Mouse (Mus musculus): ENCODE measurements around the gene Mthfd1. TPM values are rescaled to one million over a fixed set of nuclear protein-coding genes. Genes with fewer than 3 reads are reported as not detected.

The Mthfd1 gene
- total and polyA plus RNA-seq, 3 experiments: 16.9 to 30.2 (median 27.4) TPM

DNA sequence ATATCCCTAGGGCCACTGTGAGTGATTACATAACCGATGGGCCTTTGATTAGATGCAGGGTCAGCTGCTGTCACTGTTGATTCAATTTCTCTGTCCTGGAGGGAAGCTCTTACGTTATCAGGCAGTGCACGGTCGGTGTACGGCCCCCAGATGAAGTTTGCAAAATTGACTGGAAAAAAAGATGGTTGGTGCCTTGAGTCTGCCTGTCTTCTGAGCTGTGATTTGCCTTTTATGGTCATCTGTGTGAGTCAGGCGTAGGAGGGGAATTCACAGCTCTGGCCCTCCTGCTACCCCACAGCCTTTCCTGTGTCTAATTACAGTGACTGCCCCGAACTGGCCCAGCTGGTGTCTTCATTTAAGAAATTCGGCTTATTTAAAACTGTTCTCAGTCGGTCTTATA lies 52.9 kb downstream of the Mthfd1 start:
- intact Hi-C loops (cut with DNase I): no loop called here
- DNase-seq: peak in 1 of 2 experiments; percentile 56
- Histone ChIP-seq H3K4me1 (ENCODE audit: control insufficient read depth, insufficient read depth, low read length) (peaks cover 22% of the 10 kb centered on the region), H3K27me3 (ENCODE audit: control insufficient read depth, insufficient read depth, low read length) (no peaks in the 10 kb centered on the region), H3K79me2 (replicated peaks; ENCODE audit: control insufficient read depth, insufficient read depth, low read length) (no peaks in the 10 kb centered on the region), H3K4me3 (no peak overlapping the region), H3K9ac (ENCODE audit: low read depth, low read length) (no peak overlapping the region), H3K27ac (peak overlapping the region; percentile 67), H3K36me3 (ENCODE audit: control insufficient read depth, insufficient read depth, low read length) (peaks cover 8% of the 10 kb centered on the region)
- WGBS: 29% methylated on average over 9 of the region's 9 CpGs
- no peak; the same call in 1 of the 2 replicates for TF ChIP-seq EP300 (IDR thresholded peaks at IDR 0.05; ENCODE audit: insufficient read depth, low read depth, low read length)
- no peak for TF ChIP-seq CTCF (IDR thresholded peaks at IDR 0.05)
- peak; percentile 30; the same call in 1 of the 2 replicates for TF ChIP-seq POLR2A (IDR thresholded peaks at IDR 0.05; ENCODE audit: insufficient read depth, low read depth, low read length)

DNA sequence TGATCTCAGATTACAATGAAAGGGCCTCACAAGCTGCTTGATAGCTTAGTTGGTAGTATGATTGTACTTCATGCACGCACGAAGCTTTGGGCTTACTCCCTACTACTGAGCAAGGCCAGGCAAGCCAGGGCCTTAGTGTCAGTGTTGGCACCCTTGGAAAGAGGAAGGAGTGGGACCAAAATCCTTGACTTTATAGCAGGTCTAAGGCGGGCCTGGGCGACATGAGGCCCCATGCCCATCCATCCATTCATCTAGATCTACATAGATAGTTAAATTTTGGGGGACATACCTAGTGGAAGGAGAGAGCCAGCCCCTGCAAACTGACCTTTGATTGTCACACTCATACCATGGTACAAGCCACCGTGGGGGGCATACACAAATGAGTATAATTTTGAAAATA lies 53.3 kb downstream of the Mthfd1 start:
- Histone ChIP-seq H3K27ac (peak overlapping the region; percentile 67), H3K27me3 (ENCODE audit: control insufficient read depth, insufficient read depth, low read length) (no peaks in the 10 kb centered on the region), H3K4me3 (no peak overlapping the region), H3K79me2 (replicated peaks; ENCODE audit: control insufficient read depth, insufficient read depth, low read length) (no peaks in the 10 kb centered on the region), H3K36me3 (ENCODE audit: control insufficient read depth, insufficient read depth, low read length) (peaks cover 8% of the 10 kb centered on the region), H3K9ac (ENCODE audit: low read depth, low read length) (no peak overlapping the region), H3K4me1 (ENCODE audit: control insufficient read depth, insufficient read depth, low read length) (peaks cover 22% of the 10 kb centered on the region)
- TF ChIP-seq CTCF (IDR thresholded peaks at IDR 0.05) (no peak), EP300 (IDR thresholded peaks at IDR 0.05; ENCODE audit: insufficient read depth, low read depth, low read length) (no peak), POLR2A (IDR thresholded peaks at IDR 0.05; ENCODE audit: insufficient read depth, low read depth, low read length) (no peak; the same call in 1 of the 2 replicates)
- intact Hi-C loops (cut with DNase I): no loop called here
- WGBS: 66% methylated on average over 5 of the region's 5 CpGs
- DNase-seq: no peak

DNA sequence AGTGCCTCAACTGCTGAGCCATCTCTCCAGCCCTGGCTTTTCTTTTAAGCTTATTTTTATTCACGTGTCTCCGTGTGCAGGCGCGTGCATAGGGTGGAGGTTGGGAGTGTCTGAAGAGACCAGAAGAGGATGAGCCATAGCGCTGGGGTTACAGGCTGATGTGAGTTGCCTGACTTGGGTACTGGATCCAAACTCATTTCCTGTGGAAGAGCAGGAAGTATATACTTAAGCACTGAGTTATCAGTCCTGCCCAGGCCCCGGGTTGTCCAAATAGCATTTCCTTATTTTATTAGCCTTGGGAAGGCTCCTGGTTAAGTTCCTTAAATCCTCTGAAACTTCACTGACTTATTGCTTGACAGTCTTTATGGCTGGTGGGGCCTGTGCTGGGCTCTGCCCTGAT lies 54.9 kb downstream of the Mthfd1 start:
- Histone ChIP-seq H3K4me1 (ENCODE audit: control insufficient read depth, insufficient read depth, low read length) (peaks cover 19% of the 10 kb centered on the region), H3K27me3 (ENCODE audit: control insufficient read depth, insufficient read depth, low read length) (no peaks in the 10 kb centered on the region), H3K4me3 (no peak overlapping the region), H3K79me2 (replicated peaks; ENCODE audit: control insufficient read depth, insufficient read depth, low read length) (no peaks in the 10 kb centered on the region), H3K9ac (ENCODE audit: low read depth, low read length) (no peak overlapping the region), H3K36me3 (ENCODE audit: control insufficient read depth, insufficient read depth, low read length) (peaks cover 8% of the 10 kb centered on the region), H3K27ac (peak overlapping the region; percentile 53)
- no peak for TF ChIP-seq EP300 (IDR thresholded peaks at IDR 0.05; ENCODE audit: insufficient read depth, low read depth, low read length)
- no peak for TF ChIP-seq POLR2A (IDR thresholded peaks at IDR 0.05; ENCODE audit: insufficient read depth, low read depth, low read length)
- no peak for TF ChIP-seq CTCF (IDR thresholded peaks at IDR 0.05)
- WGBS: 51% methylated on average over 6 of the region's 6 CpGs
- intact Hi-C loops (cut with DNase I): no loop called here
- DNase-seq: no peak

DNA sequence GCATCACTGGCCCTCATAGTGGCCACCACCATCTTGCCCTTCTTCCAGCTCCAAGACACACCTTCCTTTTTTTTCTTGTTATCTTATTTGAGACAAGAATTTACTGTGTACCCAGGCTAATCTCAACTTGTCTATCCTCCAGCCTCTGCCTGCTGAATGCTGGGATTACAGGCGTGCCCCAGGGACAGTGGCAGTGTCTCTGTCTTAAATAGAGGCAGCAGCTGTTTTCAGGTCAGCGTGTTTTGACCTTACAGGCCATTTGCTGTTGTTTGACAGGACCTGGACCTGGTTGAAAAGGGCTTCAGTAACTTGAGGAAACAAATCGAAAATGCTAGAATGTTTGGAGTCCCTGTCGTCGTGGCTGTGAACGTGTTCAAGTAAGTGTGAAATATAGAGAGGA lies 55.5 kb downstream of the Mthfd1 start:
- TF ChIP-seq EP300 (IDR thresholded peaks at IDR 0.05; ENCODE audit: insufficient read depth, low read depth, low read length): no peak
- no peak for TF ChIP-seq CTCF (IDR thresholded peaks at IDR 0.05)
- TF ChIP-seq POLR2A (IDR thresholded peaks at IDR 0.05; ENCODE audit: insufficient read depth, low read depth, low read length): no peak
- intact Hi-C loops (cut with DNase I): no loop called here
- H3K4me3 ChIP-seq: no peak overlapping the region
- peaks cover 8% of the 10 kb centered on the region for H3K36me3 ChIP-seq (ENCODE audit: control insufficient read depth, insufficient read depth, low read length)
- DNase-seq: no peak
- no peaks in the 10 kb centered on the region for H3K79me2 ChIP-seq (replicated peaks; ENCODE audit: control insufficient read depth, insufficient read depth, low read length)
- no peak overlapping the region for H3K9ac ChIP-seq (ENCODE audit: low read depth, low read length)
- H3K4me1 ChIP-seq (ENCODE audit: control insufficient read depth, insufficient read depth, low read length): peaks cover 19% of the 10 kb centered on the region
- no peaks in the 10 kb centered on the region for H3K27me3 ChIP-seq (ENCODE audit: control insufficient read depth, insufficient read depth, low read length)
- WGBS: 63% methylated on average over 6 of the region's 6 CpGs
- H3K27ac ChIP-seq: peak overlapping the region; percentile 53

DNA sequence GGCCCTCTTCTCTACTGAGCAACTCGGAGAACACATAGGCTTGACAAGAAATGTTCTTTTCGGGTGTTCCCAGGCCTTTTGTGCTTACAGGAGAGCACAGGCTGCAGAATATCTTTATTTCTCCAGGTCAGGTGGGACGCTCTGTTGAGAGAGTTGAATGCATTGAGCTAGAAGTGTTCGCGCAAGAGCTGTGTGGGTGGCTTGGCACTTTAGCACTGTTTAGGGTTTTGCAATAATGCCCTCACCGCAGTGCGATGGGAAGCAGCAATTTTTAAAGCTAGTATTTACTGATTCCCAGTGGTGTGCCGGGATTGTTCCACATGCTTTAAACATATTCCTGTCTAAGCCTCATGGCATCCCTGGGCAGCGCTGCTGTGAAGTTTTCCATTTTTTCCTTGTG lies 56.1 kb downstream of the Mthfd1 start:
- Histone ChIP-seq H3K27ac (no peak overlapping the region), H3K4me3 (no peak overlapping the region), H3K4me1 (ENCODE audit: control insufficient read depth, insufficient read depth, low read length) (peaks cover 19% of the 10 kb centered on the region), H3K36me3 (ENCODE audit: control insufficient read depth, insufficient read depth, low read length) (peaks cover 8% of the 10 kb centered on the region), H3K27me3 (ENCODE audit: control insufficient read depth, insufficient read depth, low read length) (no peaks in the 10 kb centered on the region), H3K9ac (ENCODE audit: low read depth, low read length) (no peak overlapping the region), H3K79me2 (replicated peaks; ENCODE audit: control insufficient read depth, insufficient read depth, low read length) (no peaks in the 10 kb centered on the region)
- intact Hi-C loops (cut with DNase I): no loop called here
- 96% methylated on average over 9 of the region's 9 CpGs for WGBS
- TF ChIP-seq POLR2A (IDR thresholded peaks at IDR 0.05; ENCODE audit: insufficient read depth, low read depth, low read length): no peak
- no peak for TF ChIP-seq CTCF (IDR thresholded peaks at IDR 0.05)
- TF ChIP-seq EP300 (IDR thresholded peaks at IDR 0.05; ENCODE audit: insufficient read depth, low read depth, low read length): no peak
- no peak for DNase-seq

DNA sequence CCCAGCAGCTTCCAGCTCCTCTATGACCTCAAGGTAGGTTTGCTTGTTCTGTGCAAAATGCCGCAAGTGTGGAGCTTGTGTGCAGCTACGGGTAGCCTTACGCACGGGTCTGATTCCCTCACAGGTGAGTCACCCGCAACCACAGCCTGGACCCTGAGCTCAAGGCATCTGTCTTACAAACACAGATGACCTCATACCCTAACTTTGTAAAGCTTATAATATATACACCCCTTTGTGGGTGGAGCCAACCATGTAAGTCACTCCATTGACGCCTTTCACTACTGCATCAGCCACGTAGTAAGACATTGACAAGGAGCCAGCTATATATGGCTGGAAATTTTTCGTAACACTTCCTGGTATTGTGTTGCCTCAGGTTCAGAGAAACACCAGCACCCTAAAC lies 56.9 kb downstream of the Mthfd1 start:
- 70% methylated on average over 8 of the region's 8 CpGs for WGBS
- Histone ChIP-seq H3K36me3 (ENCODE audit: control insufficient read depth, insufficient read depth, low read length) (peaks cover 8% of the 10 kb centered on the region), H3K4me1 (ENCODE audit: control insufficient read depth, insufficient read depth, low read length) (peaks cover 12% of the 10 kb centered on the region), H3K27me3 (ENCODE audit: control insufficient read depth, insufficient read depth, low read length) (no peaks in the 10 kb centered on the region), H3K79me2 (replicated peaks; ENCODE audit: control insufficient read depth, insufficient read depth, low read length) (no peaks in the 10 kb centered on the region), H3K4me3 (no peak overlapping the region), H3K9ac (ENCODE audit: low read depth, low read length) (no peak overlapping the region), H3K27ac (no peak overlapping the region)
- intact Hi-C loops (cut with DNase I): no loop called here
- TF ChIP-seq POLR2A (IDR thresholded peaks at IDR 0.05; ENCODE audit: insufficient read depth, low read depth, low read length): no peak
- TF ChIP-seq EP300 (IDR thresholded peaks at IDR 0.05; ENCODE audit: insufficient read depth, low read depth, low read length): no peak
- TF ChIP-seq CTCF (IDR thresholded peaks at IDR 0.05): no peak
- DNase-seq: no peak

Measured in heart, adult 2 months (tissue).